Mouse (Mus musculus) yolk sac, embryonic 10.5 days (tissue): ENCODE data around the gene Tmem38a.

Experiments
- DNase-seq: peaks from one replicate; pipeline ENCODE4 v3.0.0-alpha.2; 2017; ENCODE audit warnings: low spot score

Gene Tmem38a

DNA sequence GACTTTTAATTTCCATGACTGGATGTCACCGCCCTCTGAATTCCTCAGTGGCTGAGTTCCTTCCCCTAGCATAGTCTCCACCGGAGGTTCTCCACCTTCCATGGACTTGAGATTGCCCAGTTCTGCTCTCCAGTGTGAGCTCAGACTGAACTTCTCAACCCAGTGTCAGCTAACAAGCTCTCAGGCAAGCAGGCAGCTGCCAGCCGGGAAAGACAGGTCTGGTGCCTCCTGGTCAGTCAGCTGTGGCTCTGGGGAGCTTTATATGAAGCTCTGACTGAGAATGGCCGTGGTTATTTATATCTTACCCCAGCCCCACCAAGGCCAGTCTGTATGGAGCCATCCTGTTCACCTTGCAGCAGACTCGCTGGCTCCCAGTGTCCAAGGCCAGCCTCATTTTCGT lies 12.5 kb downstream of the Tmem38a start:
- no peak for DNase-seq

DNA sequence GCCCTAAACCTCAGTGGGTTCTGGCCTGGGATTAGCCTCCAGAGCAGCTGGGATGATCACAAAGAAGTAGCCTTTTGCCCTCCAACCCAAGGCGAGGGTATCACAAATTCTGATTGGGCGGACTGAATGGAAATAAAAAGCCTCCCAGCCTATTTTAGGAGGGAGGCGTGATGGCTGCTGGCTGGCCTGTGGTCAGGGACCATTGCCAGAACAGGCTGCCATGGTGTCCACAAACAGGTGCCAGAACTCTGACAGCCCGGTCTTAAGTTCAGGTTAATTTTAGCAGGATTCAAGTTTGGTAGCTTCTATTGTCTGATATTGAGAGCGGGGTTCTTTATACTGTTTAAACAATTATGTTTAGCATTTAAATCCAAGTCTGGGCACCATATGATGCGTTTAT lies 16.0 kb downstream of the Tmem38a start:
- no peak for DNase-seq

DNA sequence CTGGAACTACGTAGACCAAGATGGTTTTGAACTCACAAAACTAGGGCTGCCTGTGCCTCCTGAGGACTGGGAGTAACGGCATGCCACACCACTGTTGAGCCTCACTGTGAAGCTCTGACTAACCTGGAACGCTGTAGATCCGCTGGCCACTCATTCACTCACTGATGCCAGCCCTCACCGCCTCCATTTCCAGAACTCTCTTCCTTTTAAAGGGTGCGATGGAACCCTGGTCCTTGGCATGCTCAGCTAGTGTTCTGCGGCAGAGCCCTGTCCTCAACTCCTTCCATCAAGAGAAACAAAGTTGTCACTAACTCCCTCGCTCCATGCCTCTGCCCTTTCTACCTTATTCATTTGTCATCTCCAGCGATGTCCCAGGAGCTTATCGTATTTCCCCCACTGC lies 17.0 kb downstream of the Tmem38a start:
- no peak for DNase-seq

DNA sequence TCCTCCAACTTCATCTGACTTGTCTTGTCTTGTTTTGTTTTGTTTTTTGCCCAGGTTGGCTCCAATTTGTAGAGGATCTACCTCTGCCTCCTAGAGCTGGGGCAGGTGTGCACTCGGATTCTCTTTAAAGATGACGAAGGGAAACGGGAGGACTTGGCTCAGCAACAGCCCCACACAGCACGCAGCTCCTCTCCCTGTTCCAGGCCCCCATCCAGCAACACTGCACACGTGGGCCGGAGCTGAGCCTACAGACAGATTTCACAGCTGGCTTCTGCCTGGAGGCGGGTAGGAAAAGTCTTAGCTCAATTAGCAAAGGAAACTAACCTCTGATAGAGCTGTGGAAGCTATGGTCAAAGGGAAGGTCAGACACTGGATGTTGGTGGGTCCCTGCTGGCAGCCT lies 17.4 kb downstream of the Tmem38a start:
- no peak for DNase-seq

DNA sequence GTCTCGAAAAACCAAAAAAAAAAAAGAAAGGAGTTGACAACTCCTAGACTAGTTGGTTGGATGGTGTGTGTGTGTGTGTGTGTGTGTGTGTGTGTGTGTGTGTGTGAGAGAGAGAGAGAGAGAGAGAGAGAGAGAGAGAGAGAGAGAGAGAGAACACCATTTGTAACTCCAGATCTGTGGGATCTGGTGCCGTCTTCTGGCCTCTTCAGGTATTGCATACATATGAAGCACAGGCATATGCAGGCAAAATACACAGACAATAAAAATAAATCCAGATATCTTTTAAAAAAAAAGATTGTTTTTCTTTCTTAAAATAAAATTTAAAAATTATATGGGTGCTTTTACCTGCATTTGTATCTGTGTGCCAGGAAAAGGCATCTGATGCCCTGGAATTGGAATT lies 18.3 kb downstream of the Tmem38a start:
- DNase-seq: no peak
